Mouse (Mus musculus): Measurements from ENCODE around the gene Rgs9. TPM values are rescaled to one million over a fixed set of nuclear protein-coding genes. Genes with fewer than 3 reads are reported as not detected.

The Rgs9 gene
- polyA plus RNA-seq, 1 experiment = 4.8 TPM

DNA sequence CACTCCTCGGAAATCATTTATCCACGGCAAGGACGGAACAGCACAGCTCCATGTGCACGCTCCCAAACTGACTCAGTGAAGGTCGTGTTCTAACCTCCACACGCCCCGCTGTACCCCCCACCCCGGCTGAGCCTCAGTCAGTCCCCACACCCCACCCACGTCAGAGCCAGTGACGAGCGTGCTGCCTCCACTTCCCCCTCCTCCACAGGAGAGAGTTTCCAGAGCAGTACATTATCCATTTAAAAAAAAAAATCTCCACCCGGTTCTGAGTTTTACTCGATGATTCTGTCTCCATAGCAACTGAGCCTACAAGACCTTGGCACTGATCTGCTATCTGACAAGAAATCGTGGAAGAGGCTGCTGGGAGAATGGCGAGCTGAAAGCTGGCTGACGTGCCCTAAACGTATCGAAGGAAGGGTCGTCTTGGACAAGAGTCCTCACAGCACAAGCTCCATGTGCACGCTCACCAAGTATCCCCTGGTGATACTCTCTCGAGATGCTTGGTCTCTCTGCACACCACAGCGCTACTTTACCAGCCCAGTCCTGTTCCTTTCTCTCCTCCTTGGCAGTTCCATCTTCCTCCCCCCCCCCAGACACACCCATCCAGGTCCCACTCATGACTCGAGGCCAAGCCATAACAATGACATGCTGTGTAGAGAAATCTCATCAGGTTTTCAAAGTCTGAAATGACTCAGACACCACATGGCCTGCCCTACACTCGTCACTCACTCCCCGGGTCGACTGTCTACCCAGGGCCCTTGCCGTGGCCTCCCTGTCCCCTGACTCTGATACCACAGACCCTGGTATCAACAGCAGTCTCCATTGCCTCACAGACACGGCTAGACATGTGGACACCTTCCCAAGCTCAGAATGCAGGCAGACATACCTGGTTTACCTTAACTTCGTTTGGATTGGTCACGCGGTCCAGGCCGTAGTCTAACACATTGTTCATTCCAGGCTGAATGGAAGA, 38.7 kb downstream of the Rgs9 start:
- no peaks in the 10 kb centered on the region for H3K36me3 ChIP-seq (ENCODE audit: control insufficient read depth, insufficient read depth, low read length, poor library complexity, severe bottlenecking)
- H3K9me3 ChIP-seq (replicated peaks; ENCODE audit: control insufficient read depth, insufficient read depth, low read length, poor library complexity, severe bottlenecking) = no peaks in the 10 kb centered on the region
- no peak overlapping the region for H3K27ac ChIP-seq (ENCODE audit: insufficient read depth, low read length)
- TF ChIP-seq EP300 (IDR thresholded peaks at IDR 0.05; ENCODE audit: insufficient read depth, low read depth, low read length) = no peak
- no peak for TF ChIP-seq CTCF (IDR thresholded peaks at IDR 0.05; ENCODE audit: low read depth, low read length)
- no peak for TF ChIP-seq POLR2A (IDR thresholded peaks at IDR 0.05; ENCODE audit: insufficient read depth, low read length)
- H3K4me3 ChIP-seq (ENCODE audit: low read depth, low read length) = no peak overlapping the region
- H3K9ac ChIP-seq (ENCODE audit: low read depth, poor library complexity, severe bottlenecking) = no peak overlapping the region
- H3K4me1 ChIP-seq (ENCODE audit: control insufficient read depth, insufficient read depth, low read length) = no peaks in the 10 kb centered on the region
- no peaks in the 10 kb centered on the region for H3K27me3 ChIP-seq (ENCODE audit: control insufficient read depth, insufficient read depth, low read length, poor library complexity, severe bottlenecking)

DNA sequence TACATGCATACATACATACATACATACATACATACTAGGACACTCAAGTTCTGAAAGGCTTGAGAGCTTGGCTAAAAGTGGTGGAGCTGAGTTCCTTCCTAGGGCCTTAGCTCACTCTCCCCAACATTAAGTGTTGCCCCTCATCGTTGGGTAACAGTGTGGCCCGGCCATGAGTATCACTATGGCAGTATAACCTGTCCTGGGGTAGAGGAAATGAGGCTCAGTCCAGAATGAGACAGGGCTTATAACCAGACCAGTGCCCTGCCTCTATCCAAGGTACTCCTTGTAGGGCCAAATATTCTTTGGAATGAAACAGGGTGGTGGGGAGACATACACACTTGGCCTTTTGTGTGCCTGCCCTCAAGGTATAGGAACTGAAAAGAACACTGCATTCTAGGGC, 40.1 kb downstream of the Rgs9 start:
- H3K4me1 ChIP-seq (ENCODE audit: control insufficient read depth, insufficient read depth, low read length) = no peaks in the 10 kb centered on the region
- H3K9ac ChIP-seq (ENCODE audit: low read depth, poor library complexity, severe bottlenecking) = no peak overlapping the region
- H3K9me3 ChIP-seq (replicated peaks; ENCODE audit: control insufficient read depth, insufficient read depth, low read length, poor library complexity, severe bottlenecking) = no peaks in the 10 kb centered on the region
- H3K27me3 ChIP-seq (ENCODE audit: control insufficient read depth, insufficient read depth, low read length, poor library complexity, severe bottlenecking) = no peaks in the 10 kb centered on the region
- H3K4me3 ChIP-seq (ENCODE audit: low read depth, low read length) = no peak overlapping the region
- no peaks in the 10 kb centered on the region for H3K36me3 ChIP-seq (ENCODE audit: control insufficient read depth, insufficient read depth, low read length, poor library complexity, severe bottlenecking)
- H3K27ac ChIP-seq (ENCODE audit: insufficient read depth, low read length) = no peak overlapping the region
- no peak for TF ChIP-seq CTCF (IDR thresholded peaks at IDR 0.05; ENCODE audit: low read depth, low read length)
- TF ChIP-seq POLR2A (IDR thresholded peaks at IDR 0.05; ENCODE audit: insufficient read depth, low read length) = no peak
- TF ChIP-seq EP300 (IDR thresholded peaks at IDR 0.05; ENCODE audit: insufficient read depth, low read depth, low read length) = no peak

DNA sequence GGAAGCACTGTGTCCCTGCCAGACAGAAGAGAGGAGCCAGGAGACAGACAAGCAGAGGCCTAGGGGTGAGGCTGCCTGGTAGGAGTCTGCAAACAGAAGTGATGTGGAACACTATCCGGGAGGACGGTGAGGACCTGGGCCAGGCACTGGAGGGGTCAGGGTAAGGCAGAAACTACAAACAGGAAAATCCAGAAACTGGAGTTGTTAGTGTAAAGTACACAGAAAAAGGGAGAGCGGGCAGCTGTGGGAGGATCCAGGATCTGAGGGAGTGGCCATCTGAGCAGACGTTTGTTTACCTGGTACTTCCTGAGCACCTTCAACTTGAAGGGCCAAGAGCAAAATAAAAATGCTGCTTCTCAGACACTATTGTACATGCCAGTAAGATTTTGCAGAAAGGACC, 42.9 kb downstream of the Rgs9 start:
- Histone ChIP-seq H3K9ac (ENCODE audit: low read depth, poor library complexity, severe bottlenecking) (no peak overlapping the region), H3K27me3 (ENCODE audit: control insufficient read depth, insufficient read depth, low read length, poor library complexity, severe bottlenecking) (no peaks in the 10 kb centered on the region), H3K9me3 (replicated peaks; ENCODE audit: control insufficient read depth, insufficient read depth, low read length, poor library complexity, severe bottlenecking) (no peaks in the 10 kb centered on the region), H3K36me3 (ENCODE audit: control insufficient read depth, insufficient read depth, low read length, poor library complexity, severe bottlenecking) (no peaks in the 10 kb centered on the region), H3K4me3 (ENCODE audit: low read depth, low read length) (no peak overlapping the region), H3K27ac (ENCODE audit: insufficient read depth, low read length) (no peak overlapping the region), H3K4me1 (ENCODE audit: control insufficient read depth, insufficient read depth, low read length) (no peaks in the 10 kb centered on the region)
- TF ChIP-seq EP300 (IDR thresholded peaks at IDR 0.05; ENCODE audit: insufficient read depth, low read depth, low read length) (no peak), CTCF (IDR thresholded peaks at IDR 0.05; ENCODE audit: low read depth, low read length) (no peak), POLR2A (IDR thresholded peaks at IDR 0.05; ENCODE audit: insufficient read depth, low read length) (no peak)

DNA sequence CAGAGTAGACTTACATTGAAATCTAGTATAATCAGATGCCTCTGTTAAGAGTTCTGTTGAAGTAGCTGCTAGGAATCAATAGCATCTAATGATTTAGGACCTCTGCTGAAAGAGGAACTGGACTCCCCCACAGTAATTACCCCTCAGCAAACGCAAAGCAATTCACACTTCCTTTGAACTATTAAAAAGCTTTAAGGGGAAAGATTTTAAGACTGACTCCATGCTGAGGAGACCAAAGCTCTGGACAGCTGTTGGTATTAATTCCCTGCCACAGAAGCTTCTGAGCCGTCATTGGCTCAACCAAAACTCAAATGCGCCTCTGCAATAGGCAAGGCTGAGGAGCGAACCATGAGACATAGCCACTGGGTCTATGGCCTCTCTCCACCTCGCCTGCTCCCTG, 45.4 kb downstream of the Rgs9 start:
- Histone ChIP-seq H3K9me3 (replicated peaks; ENCODE audit: control insufficient read depth, insufficient read depth, low read length, poor library complexity, severe bottlenecking) (no peaks in the 10 kb centered on the region), H3K4me1 (ENCODE audit: control insufficient read depth, insufficient read depth, low read length) (no peaks in the 10 kb centered on the region), H3K4me3 (ENCODE audit: low read depth, low read length) (no peak overlapping the region), H3K27ac (ENCODE audit: insufficient read depth, low read length) (no peak overlapping the region), H3K36me3 (ENCODE audit: control insufficient read depth, insufficient read depth, low read length, poor library complexity, severe bottlenecking) (no peaks in the 10 kb centered on the region), H3K27me3 (ENCODE audit: control insufficient read depth, insufficient read depth, low read length, poor library complexity, severe bottlenecking) (no peaks in the 10 kb centered on the region), H3K9ac (ENCODE audit: low read depth, poor library complexity, severe bottlenecking) (no peak overlapping the region)
- no peak for TF ChIP-seq POLR2A (IDR thresholded peaks at IDR 0.05; ENCODE audit: insufficient read depth, low read length)
- TF ChIP-seq CTCF (IDR thresholded peaks at IDR 0.05; ENCODE audit: low read depth, low read length) = no peak

DNA sequence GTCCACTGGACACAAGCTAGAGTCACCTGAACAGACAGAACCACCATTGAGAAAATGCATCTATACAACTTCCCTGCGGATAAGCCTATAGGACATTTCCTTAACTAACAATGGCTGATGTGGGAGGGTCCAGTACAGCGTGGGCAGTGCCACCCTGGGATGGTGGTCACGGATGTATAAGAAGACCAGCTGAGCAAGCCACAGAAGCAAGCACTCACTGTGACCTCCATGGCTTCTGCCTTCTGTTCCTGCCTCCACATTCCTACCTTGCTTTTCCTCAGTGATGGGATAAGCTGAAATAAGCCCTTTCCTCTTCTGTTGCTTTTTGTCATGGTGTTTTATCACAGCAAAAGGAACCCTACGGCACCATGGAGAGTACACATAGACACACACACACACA, 47.4 kb downstream of the Rgs9 start:
- Histone ChIP-seq H3K4me3 (ENCODE audit: low read depth, low read length) (no peak overlapping the region), H3K27ac (ENCODE audit: insufficient read depth, low read length) (no peak overlapping the region), H3K4me1 (ENCODE audit: control insufficient read depth, insufficient read depth, low read length) (no peaks in the 10 kb centered on the region), H3K27me3 (ENCODE audit: control insufficient read depth, insufficient read depth, low read length, poor library complexity, severe bottlenecking) (no peaks in the 10 kb centered on the region; the same call in 1 of the 2 replicates), H3K9ac (ENCODE audit: low read depth, poor library complexity, severe bottlenecking) (no peak overlapping the region), H3K9me3 (replicated peaks; ENCODE audit: control insufficient read depth, insufficient read depth, low read length, poor library complexity, severe bottlenecking) (no peaks in the 10 kb centered on the region), H3K36me3 (ENCODE audit: control insufficient read depth, insufficient read depth, low read length, poor library complexity, severe bottlenecking) (no peaks in the 10 kb centered on the region)
- TF ChIP-seq CTCF (IDR thresholded peaks at IDR 0.05; ENCODE audit: low read depth, low read length) (no peak), EP300 (IDR thresholded peaks at IDR 0.05; ENCODE audit: insufficient read depth, low read depth, low read length) (no peak), POLR2A (IDR thresholded peaks at IDR 0.05; ENCODE audit: insufficient read depth, low read length) (no peak)

DNA sequence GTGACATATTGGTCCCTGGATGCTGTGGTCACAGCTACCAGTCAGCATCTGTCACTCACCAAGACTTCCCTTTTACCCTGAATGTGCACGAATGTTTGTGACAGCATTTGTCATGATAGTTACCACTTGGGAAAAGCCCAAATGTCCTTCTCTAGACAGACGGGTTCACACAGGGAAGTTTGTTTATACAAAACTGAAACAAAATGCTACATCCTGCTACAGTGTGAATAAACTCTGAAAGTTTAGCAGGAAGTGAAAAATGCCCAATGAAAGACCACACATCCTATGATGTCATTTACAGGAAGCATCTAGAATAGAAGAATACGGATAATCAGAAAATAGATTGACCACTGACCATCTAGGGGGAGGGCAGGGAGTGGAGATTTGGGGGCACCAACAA, 51.0 kb downstream of the Rgs9 start:
- no peak overlapping the region for H3K9ac ChIP-seq (ENCODE audit: low read depth, poor library complexity, severe bottlenecking)
- no peak overlapping the region for H3K4me3 ChIP-seq (ENCODE audit: low read depth, low read length)
- TF ChIP-seq EP300 (IDR thresholded peaks at IDR 0.05; ENCODE audit: insufficient read depth, low read depth, low read length) = no peak
- TF ChIP-seq POLR2A (IDR thresholded peaks at IDR 0.05; ENCODE audit: insufficient read depth, low read length) = no peak
- no peak for TF ChIP-seq CTCF (IDR thresholded peaks at IDR 0.05; ENCODE audit: low read depth, low read length)
- no peaks in the 10 kb centered on the region for H3K36me3 ChIP-seq (ENCODE audit: control insufficient read depth, insufficient read depth, low read length, poor library complexity, severe bottlenecking)
- no peaks in the 10 kb centered on the region for H3K9me3 ChIP-seq (replicated peaks; ENCODE audit: control insufficient read depth, insufficient read depth, low read length, poor library complexity, severe bottlenecking)
- H3K27me3 ChIP-seq (ENCODE audit: control insufficient read depth, insufficient read depth, low read length, poor library complexity, severe bottlenecking) = no peaks in the 10 kb centered on the region; the same call in 1 of the 2 replicates
- no peak overlapping the region for H3K27ac ChIP-seq (ENCODE audit: insufficient read depth, low read length)
- H3K4me1 ChIP-seq (ENCODE audit: control insufficient read depth, insufficient read depth, low read length) = no peaks in the 10 kb centered on the region

Data from ES-Bruce4 (cell line).